Comparison of ENCODE assay signal across 8 mouse cellular contexts in the genomic region with DNA sequence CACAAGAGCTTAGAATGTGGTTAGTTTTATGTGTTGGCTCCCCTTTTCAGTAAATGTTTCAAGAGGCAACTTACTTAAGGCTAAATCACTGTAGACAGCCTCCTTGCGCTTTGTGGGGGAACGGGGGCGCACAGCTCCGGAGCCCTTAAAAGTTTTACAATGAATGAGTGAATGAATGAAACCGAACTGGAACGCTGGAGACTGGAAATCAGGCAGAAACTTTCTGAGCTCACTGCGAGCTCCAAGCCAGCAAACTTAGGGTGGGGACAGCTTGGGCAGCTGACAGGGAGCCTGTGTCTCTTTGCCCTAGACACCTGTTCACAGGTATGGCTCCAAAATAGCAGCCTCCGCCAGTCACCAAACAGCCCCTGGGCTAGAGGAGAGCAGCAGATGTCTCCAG. TPM values are rescaled to one million over a fixed set of nuclear protein-coding genes. Genes with fewer than 3 reads are reported as not detected.
DNase-seq lines count a peak whose midpoint lies in the region; ATAC-seq and TF ChIP-seq lines count a peak whose summit lies in the region.

No protein-coding gene starts in this region.

- WGBS in liver, embryonic 16.5 days (ENCODE audit: insufficient replicate concordance) = 20% methylated on average over 8 of the region's 8 CpGs

- intact Hi-C loops in heart, postnatal 10 days (cut with DNase I) = no loop called here

- TF ChIP-seq CTCF in ES-Bruce4 (IDR thresholded peaks at IDR 0.05; ENCODE audit: low read depth, low read length) = no peak

- no peak for TF ChIP-seq EP300 in ES-Bruce4 (IDR thresholded peaks at IDR 0.05; ENCODE audit: insufficient read depth, low read depth, low read length)

- no peaks in the 10 kb centered on the region for H3K9me3 ChIP-seq in ES-Bruce4 (replicated peaks; ENCODE audit: control insufficient read depth, insufficient read depth, low read length, poor library complexity, severe bottlenecking)
- no peaks in the 10 kb centered on the region for H3K9me3 ChIP-seq in liver, embryonic 16.5 days (replicated peaks; ENCODE audit: control insufficient read depth, low read length)

- no peaks in the 10 kb centered on the region for H3K36me3 ChIP-seq in ES-Bruce4 (ENCODE audit: control insufficient read depth, insufficient read depth, low read length, poor library complexity, severe bottlenecking)
- H3K36me3 ChIP-seq in liver, embryonic 16.5 days (ENCODE audit: control insufficient read depth, insufficient read depth) = no peaks in the 10 kb centered on the region

- no peak overlapping the region for H3K27ac ChIP-seq in ES-Bruce4 (ENCODE audit: insufficient read depth, low read length)
- H3K27ac ChIP-seq in liver, embryonic 16.5 days (ENCODE audit: low read length) = no peak overlapping the region

- 0 out of 2 replicates have a peak overlapping the region, but pooled peaks have one; percentile 10 for H3K4me3 ChIP-seq in ES-Bruce4 (ENCODE audit: low read depth, low read length)
- no peak overlapping the region for H3K4me3 ChIP-seq in liver, embryonic 16.5 days (ENCODE audit: low read depth, low read length)

- H3K4me1 ChIP-seq in ES-Bruce4 (ENCODE audit: control insufficient read depth, insufficient read depth, low read length) = no peaks in the 10 kb centered on the region
- H3K4me1 ChIP-seq in liver, embryonic 16.5 days (ENCODE audit: control insufficient read depth, low read depth, low read length) = no peaks in the 10 kb centered on the region

- ATAC-seq in liver, embryonic 16.5 days (ENCODE audit: low read depth) = no peak
- ATAC-seq in megakaryocyte, adult 5-6 weeks (ENCODE audit: poor library complexity, severe bottlenecking) = no peak

- peak overlapping the region; percentile 24 for H3K4me2 ChIP-seq in liver, embryonic 16.5 days (ENCODE audit: low read depth, low read length)

- H3K27me3 ChIP-seq in ES-Bruce4 (ENCODE audit: control insufficient read depth, insufficient read depth, low read length, poor library complexity, severe bottlenecking) = peaks cover 4% of the 10 kb centered on the region
- H3K27me3 ChIP-seq in liver, embryonic 16.5 days (ENCODE audit: control insufficient read depth, insufficient read depth, low read depth, low read length) = peaks cover 10% of the 10 kb centered on the region

- peak; percentile 15 for DNase-seq in R1 (ENCODE audit: low read depth, low spot score)
- peak; percentile 3 to 4 for DNase-seq in heart, postnatal 10 days
- DNase-seq in cerebellum, postnatal 10 days = no peak
- DNase-seq in spleen, postnatal 36 days (ENCODE audit: low spot score in 2 of 2) = no peak
- no peak for DNase-seq in ovary, postnatal 36 days (ENCODE audit: low spot score)

- no peak for TF ChIP-seq POLR2A in ES-Bruce4 (IDR thresholded peaks at IDR 0.05; ENCODE audit: insufficient read depth, low read length)

- no peak overlapping the region for H3K9ac ChIP-seq in ES-Bruce4 (ENCODE audit: low read depth, poor library complexity, severe bottlenecking)
- no peak overlapping the region for H3K9ac ChIP-seq in liver, embryonic 16.5 days (ENCODE audit: low read depth, low read length)

RNA-seq across cellular contexts. Expression of gene Nrk, which starts 0.9 kb away (rescaled TPM):
- 22.4 and 24.5 TPM in 2 replicates for polyA plus RNA-seq in ES-Bruce4 (2011; ENCODE audit: insufficient read depth, insufficient read length, low read depth, missing spikeins)
- total RNA-seq in heart, postnatal 10 days (2021) = 10 to 100 TPM; 21.3 to 23.2 TPM
- polyA plus RNA-seq in liver, embryonic 16.5 days (2015; fragmentation: Nextera tagmentation; extraction: Ambion mirVana) = 2.4 and 3.4 TPM in 2 replicates
- total RNA-seq in megakaryocyte, adult 5-6 weeks (2015) = not detected in 2 replicates
- total RNA-seq in megakaryocyte, adult 5-6 weeks (2017) = not detected in 2 replicates

Comparison
In these comparisons a context has a peak if more than half of its experiments do, and no peak if none do; other contexts are left out.
1. DNase-seq: peak in R1 (single experiment) and heart, postnatal 10 days (2 of 2); none in cerebellum, postnatal 10 days (0 of 2), spleen, postnatal 36 days (0 of 2) and ovary, postnatal 36 days (single experiment).
2. RNA of gene Nrk, which starts 0.9 kb away (total RNA-seq): 21.3 to 23.2 TPM in heart, postnatal 10 days; not detected in megakaryocyte, adult 5-6 weeks; every median in the first group is over 10 times any median in the second.